Mouse (Mus musculus) myocyte (in vitro differentiated cells): Measurements from ENCODE around the gene Adgrg1.

Experiments used
- E2F4 ChIP-seq: IDR thresholded peaks from one replicate; pipeline ENCODE4 v1.6.1; 2011; ENCODE audit warnings: mild to moderate bottlenecking, control low read depth, moderate library complexity; ENCODE audit not compliant: insufficient read depth
- MAX ChIP-seq: IDR thresholded peaks from one replicate; pipeline ENCODE4 v1.6.1; 2011; ENCODE audit warnings: low read depth, mild to moderate bottlenecking, control low read depth
- POLR2A ChIP-seq: IDR thresholded peaks from one replicate; pipeline ENCODE4 v1.6.1; 2011; ENCODE audit warnings: low read depth, mild to moderate bottlenecking, control low read depth, moderate library complexity; ENCODE audit not compliant: insufficient read length
- REST ChIP-seq: IDR thresholded peaks from one replicate; pipeline ENCODE4 v1.6.1; 2011; ENCODE audit warnings: mild to moderate bottlenecking, control low read depth, moderate library complexity; ENCODE audit not compliant: insufficient read depth, insufficient read length
- TCF12 ChIP-seq: IDR thresholded peaks from one replicate; pipeline ENCODE4 v1.6.1; 2011; ENCODE audit warnings: mild to moderate bottlenecking, control low read depth; ENCODE audit not compliant: poor library complexity, insufficient read depth, severe bottlenecking
- USF1 ChIP-seq: IDR thresholded peaks from one replicate; pipeline ENCODE4 v1.6.1; 2011; ENCODE audit warnings: low read depth, mild to moderate bottlenecking, control low read depth, moderate library complexity

DNA sequence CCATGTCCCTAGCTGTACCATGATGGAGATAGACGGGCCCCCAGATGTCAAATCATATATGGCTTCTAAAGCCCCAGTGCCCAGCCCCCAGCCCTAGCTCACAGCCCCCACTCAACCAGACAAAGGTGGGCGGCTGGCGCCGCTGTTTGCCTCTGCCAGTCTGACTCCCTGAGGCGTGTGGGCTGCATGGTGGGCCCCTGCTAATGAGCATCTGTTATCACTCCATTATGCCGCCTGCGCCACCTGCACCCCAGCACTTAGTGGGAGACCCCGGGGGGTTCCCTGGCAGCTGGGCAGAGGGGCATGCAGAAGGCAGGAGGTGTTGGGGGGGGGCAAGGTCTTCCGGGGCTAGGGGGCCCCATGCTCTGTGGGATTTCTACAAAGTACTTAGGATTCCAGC is 3.6 kb downstream of the Adgrg1 start:
- TF ChIP-seq E2F4 (no peak), POLR2A (no peak), USF1 (no peak), MAX (no peak), TCF12 (no peak), REST (no peak)
